Mouse (Mus musculus) megakaryocyte progenitor cell, adult 5-6 weeks (primary cell): Measurements from ENCODE around the gene Ndufv2. TPM values are rescaled to one million over a fixed set of nuclear protein-coding genes. Genes with fewer than 3 reads are reported as not detected.

Source experiments
- total RNA-seq, 2 experiments: library from RNA; stranded (forward) in 1 of 2; stranded (reverse) in 1 of 2; fragments of 157-497, 149-512 nt in 1 of 2; fragments of 200-1000 nt in 1 of 2; gene quantifications; 2 replicates each; pipeline versions ENCODE4 v1.2.3 to v1.2.4; 2015 to 2017

Gene Ndufv2
- total RNA-seq, 2 experiments from 2014 or later, result 238 to 254 TPM

Other genes with a start within 250 kb of the Ndufv2 start
- gene Ralbp1, start 215.8 kb downstream of the Ndufv2 start, total RNA-seq (2015), result 33.8 and 35.2 TPM in 2 replicates
- gene Ralbp1, start 215.8 kb downstream of the Ndufv2 start, total RNA-seq (2017), result 92.5 and 96.5 TPM in 2 replicates
- gene Twsg1, start 150.3 kb downstream of the Ndufv2 start, total RNA-seq (2015), result 12.0 and 13.2 TPM in 2 replicates
- gene Twsg1, start 150.3 kb downstream of the Ndufv2 start, total RNA-seq (2017), result 10.1 and 11.3 TPM in 2 replicates
- gene Ankrd12, start 24.5 kb downstream of the Ndufv2 start, total RNA-seq (2015), result 52.8 and 60.3 TPM in 2 replicates
- 48.1 and 73.1 TPM in 2 replicates for gene Ankrd12, start 24.5 kb downstream of the Ndufv2 start, total RNA-seq (2017)
- gene Washc1, start 10.0 kb upstream of the Ndufv2 start, total RNA-seq (2015), result 14.7 and 15.1 TPM in 2 replicates
- gene Washc1, start 10.0 kb upstream of the Ndufv2 start, total RNA-seq (2017), result 22.5 and 29.8 TPM in 2 replicates
- gene Ddx11, start 22.0 kb upstream of the Ndufv2 start, total RNA-seq (2015), result 13.4 and 17.3 TPM in 2 replicates
- gene Ddx11, start 22.0 kb upstream of the Ndufv2 start, total RNA-seq (2017), result 18.4 and 23.3 TPM in 2 replicates